Mouse (Mus musculus) lung, adult 2 months (tissue): ENCODE data around the gene Litaf. TPM values are rescaled to one million over a fixed set of nuclear protein-coding genes. Genes with fewer than 3 reads are reported as not detected.
"Not testable (repeated sequence)": the region's sequence is repeated elsewhere in the genome, so short reads cannot be mapped to it uniquely, and the experiment has no call there.

Source experiments
- DNase-seq: peaks from one replicate; pipeline ENCODE4 v3.0.0; 2022
- H3K4me1 ChIP-seq: fragments of 200-500 bp; 2 replicates; pipeline ENCODE4 v1.6.1; 2011; ENCODE audit warnings: low read length; ENCODE audit not compliant: control insufficient read depth, insufficient read depth
- H3K4me3 ChIP-seq: fragments of 200-500 bp; replicated peaks from 2 replicates; pipeline ENCODE3; 2011; ENCODE audit warnings: low read depth, mild to moderate bottlenecking, control low read depth, low read length; ENCODE audit errors: extremely low read depth
- CTCF ChIP-seq: fragments of 200-500 bp; IDR thresholded peaks from 2 replicates; pipeline ENCODE4 v1.5.1; 2011; ENCODE audit warnings: mild to moderate bottlenecking, low read length, control low read depth; ENCODE audit not compliant: insufficient read depth
- POLR2A ChIP-seq: fragments of 200-500 bp; IDR thresholded peaks from 2 replicates; pipeline ENCODE4 v1.6.1; 2011; ENCODE audit warnings: low read depth, mild to moderate bottlenecking, control low read depth, low read length, borderline replicate concordance; ENCODE audit errors: extremely low read depth
- WGBS: fragments of 180-500 bp; shearing (Covaris S2); methylation state at CpG from one replicate; pipeline ENCODE4 v1.1.7; 2018; 5-methylcytosine and 5-hydroxymethylcytosine counted together
- polyA plus RNA-seq: library from polyadenylated mRNA; depleted of rRNA; stranded (reverse); fragments of >200 nt; gene quantifications from 2 replicates; pipeline ENCODE4 v1.2.3, GENCODE M21; 2012

Litaf gene
- polyA plus RNA-seq, 1 experiment, result 215 TPM

DNA sequence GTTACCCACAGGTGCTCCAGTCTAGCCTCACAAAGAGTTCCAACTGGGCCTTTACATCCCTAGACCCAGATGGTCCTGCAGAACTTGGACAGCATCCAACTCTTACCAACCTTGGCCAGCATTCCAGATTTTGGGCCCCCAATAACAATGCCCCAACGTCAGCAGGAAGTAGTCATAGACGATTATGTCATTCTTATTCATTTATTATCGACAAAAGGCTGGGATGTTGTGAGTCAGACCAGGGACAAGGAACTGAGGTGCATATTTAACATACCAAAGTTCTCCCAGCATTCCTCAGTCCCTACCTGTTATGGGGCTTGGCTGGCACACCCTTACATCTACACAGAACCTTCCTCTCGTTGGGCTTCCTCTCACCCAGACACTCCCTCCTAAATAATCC, 49.6 kb downstream of the Litaf start:
- 28% methylated on average over 4 of the region's 4 CpGs for WGBS
- DNase-seq, result no peak
- no peak overlapping the region for H3K4me3 ChIP-seq

DNA sequence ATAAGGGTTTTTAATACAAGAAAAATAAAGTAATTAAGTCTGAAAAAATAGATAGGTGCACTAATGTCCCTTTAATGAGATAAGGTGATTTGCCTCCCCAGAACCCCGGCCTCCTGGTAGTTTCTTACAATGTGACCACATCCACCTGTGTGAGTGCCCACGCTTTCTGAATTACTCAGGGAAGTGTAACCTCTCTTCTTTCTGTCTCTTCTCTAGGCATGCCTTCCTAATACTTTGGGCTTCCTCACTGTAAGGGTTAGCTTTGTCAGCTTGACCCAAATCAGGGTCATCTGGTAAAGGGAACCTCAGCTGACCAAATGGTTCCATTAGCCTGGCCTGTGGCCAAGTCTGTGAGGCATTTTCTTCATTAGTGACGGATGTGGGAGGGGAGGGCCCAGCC, 51.5 kb downstream of the Litaf start:
- no peak overlapping the region for H3K4me3 ChIP-seq
- WGBS, result 79% methylated on average over 3 of the region's 3 CpGs
- TF ChIP-seq POLR2A (no peak), CTCF (no peak)
- H3K4me1 ChIP-seq, result peaks cover 8% of the 10 kb centered on the region
- DNase-seq, result no peak

More for the DNA sequence above, 49.6 kb downstream of the Litaf start:
- peaks cover 8% of the 10 kb centered on the region for H3K4me1 ChIP-seq
- no peak for TF ChIP-seq POLR2A
- no peak for TF ChIP-seq CTCF

DNA sequence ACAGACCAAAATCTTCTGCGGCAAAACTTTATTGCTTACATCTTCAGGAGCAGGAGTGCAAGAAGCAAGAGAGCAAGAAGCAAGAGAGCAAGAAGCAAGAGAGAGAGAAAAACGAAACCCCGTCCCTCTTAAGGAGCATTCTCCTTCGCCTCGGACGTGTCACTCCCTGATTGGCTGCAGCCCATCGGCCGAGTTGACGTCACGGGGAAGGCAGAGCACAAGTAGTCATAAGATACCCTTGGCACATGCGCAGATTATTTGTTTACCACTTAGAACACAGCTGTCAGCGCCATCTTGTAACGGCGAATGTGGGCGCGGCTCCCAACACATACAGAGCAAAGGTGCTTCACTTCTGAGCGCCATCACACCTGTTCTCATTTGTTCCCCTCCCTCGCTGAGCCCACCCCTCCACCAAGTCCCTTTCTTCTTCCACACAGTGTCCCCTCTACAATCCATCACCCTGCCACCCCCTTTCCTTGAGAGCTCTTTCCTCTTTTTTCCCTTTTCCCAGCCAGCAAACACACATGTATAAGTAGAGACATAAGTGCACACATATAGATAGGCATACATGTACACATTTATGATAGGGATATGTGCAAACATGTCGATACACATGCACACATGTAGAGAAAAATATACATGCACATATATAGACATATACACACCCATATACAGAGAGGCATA, 52.4 kb downstream of the Litaf start:
- WGBS, result 81% methylated on average over 15 of the region's 19 CpGs
- not testable (repeated sequence) for DNase-seq, H3K4me3 ChIP-seq
- peaks cover 14% of the 10 kb centered on the region for H3K4me1 ChIP-seq

DNA sequence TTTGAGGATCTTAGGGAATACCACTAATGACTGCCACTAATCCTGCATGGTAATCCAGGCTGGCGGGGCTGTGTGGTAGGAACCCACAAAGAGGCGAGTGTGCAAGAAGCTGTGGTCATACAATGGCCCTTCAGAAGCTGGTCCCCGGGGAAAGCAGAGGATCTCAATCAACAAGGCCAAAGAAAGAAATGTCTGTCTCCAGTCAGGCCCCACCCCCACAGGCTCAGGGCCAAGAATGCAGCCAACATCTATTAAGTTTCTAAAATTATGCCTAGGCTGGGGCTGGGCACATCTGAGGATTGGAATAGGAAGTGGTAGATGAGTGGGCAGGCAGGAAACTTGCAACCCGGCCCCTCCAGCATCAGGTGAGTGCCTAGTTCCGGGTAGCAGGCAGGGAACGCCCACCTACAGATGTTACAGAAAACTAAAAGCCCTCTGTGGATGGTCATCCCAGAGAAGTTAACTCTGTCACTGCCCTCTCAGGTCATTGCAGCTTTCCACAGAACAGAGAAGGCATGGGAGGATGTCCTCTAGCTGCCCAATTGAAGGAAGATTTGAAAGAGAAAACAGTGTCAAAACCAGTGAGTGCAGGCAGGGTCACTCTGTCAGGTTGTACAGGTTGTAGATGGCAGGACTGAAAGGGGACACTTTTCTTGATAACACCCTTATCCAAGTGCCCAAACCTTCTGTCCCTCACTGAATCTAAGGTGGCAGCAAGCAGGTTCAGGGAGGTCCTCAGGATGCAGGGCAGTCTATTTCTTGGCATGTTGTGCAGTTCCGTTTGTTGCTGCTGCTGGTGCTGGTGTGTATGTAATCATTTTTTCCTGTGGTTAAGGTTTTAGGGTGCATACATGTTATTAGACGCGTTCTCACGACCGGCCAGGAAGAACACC, 53.1 kb downstream of the Litaf start:
- peak; percentile 47 for DNase-seq
- WGBS, result 46% methylated on average over 11 of the region's 11 CpGs

DNA sequence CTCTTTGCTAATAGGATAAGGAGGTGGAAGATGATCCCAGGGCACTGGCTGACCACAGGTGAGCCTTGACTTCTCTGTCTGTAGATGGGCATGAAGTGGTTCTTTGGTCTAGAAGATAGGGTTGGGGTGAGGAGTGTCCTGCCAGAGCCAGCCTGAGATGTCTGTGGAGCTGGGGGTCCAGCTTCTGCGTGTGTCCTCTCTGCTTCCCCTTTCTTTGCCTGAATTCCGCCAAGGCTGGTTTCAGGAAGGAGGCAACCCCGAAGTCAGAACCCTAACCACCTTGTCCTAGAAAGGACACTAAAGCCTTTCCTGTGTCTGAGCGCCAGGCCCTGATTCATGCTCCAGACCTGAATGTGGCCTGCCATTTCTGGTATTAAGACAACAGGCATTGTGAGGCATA, 54.0 kb downstream of the Litaf start:
- DNase-seq, result no peak
- H3K4me1 ChIP-seq, result peaks cover 24% of the 10 kb centered on the region
- TF ChIP-seq POLR2A, result no peak
- no peak for TF ChIP-seq CTCF
- H3K4me3 ChIP-seq, result no peak overlapping the region
- WGBS, result 80% methylated on average over 4 of the region's 4 CpGs

More for the DNA sequence above, 53.1 kb downstream of the Litaf start:
- Histone ChIP-seq H3K4me3 (no peak overlapping the region), H3K4me1 (peaks cover 19% of the 10 kb centered on the region)
- TF ChIP-seq CTCF (no peak), POLR2A (no peak)

DNA sequence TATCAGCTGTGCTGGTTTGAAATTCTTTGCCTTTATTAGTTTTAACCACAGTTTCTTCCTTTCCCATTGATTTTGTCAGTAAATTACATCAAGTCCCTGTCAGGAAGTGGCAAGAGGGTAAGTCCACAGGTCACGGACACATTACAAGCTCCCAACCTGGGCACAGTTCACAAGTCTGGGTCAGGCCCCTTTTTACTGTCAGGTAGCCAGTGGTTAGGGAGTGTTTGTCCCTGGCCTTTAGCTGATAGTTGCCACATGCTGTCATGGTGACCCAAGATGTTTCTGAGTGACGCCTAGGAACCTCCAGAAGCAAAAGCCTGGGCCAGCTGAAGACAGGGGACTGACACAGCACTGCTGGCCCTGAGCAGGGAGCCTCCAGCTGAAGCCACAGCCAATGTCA, 54.8 kb downstream of the Litaf start:
- DNase-seq, result no peak
- WGBS, result 86% methylated on average over 2 of the region's 2 CpGs
- no peak for TF ChIP-seq POLR2A
- TF ChIP-seq CTCF, result no peak
- H3K4me1 ChIP-seq, result peaks cover 25% of the 10 kb centered on the region
- no peak overlapping the region for H3K4me3 ChIP-seq

DNA sequence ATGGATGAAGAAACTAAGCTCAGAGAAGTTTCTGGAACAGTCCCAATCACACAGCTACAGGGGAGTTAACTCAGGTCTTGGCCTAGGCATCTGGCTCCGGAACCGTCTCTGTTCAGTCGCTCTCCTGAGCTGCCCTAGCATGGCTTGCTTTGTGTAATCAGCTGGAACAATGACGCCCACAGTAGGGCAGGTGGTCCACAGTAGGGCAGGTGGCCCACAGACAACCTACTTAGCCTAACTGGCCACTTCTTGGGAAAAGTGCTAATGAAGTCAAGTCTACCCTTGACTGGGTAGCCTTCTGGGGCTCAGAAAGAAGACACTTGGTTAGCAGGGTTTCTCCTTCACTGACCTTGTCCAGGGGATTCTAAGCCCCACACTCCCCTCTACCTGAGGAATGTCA, 55.7 kb downstream of the Litaf start:
- TF ChIP-seq POLR2A (no peak), CTCF (no peak)
- WGBS, result 92% methylated on average over 4 of the region's 4 CpGs
- DNase-seq, result no peak
- Histone ChIP-seq H3K4me3 (no peak overlapping the region), H3K4me1 (peaks cover 29% of the 10 kb centered on the region)

DNA sequence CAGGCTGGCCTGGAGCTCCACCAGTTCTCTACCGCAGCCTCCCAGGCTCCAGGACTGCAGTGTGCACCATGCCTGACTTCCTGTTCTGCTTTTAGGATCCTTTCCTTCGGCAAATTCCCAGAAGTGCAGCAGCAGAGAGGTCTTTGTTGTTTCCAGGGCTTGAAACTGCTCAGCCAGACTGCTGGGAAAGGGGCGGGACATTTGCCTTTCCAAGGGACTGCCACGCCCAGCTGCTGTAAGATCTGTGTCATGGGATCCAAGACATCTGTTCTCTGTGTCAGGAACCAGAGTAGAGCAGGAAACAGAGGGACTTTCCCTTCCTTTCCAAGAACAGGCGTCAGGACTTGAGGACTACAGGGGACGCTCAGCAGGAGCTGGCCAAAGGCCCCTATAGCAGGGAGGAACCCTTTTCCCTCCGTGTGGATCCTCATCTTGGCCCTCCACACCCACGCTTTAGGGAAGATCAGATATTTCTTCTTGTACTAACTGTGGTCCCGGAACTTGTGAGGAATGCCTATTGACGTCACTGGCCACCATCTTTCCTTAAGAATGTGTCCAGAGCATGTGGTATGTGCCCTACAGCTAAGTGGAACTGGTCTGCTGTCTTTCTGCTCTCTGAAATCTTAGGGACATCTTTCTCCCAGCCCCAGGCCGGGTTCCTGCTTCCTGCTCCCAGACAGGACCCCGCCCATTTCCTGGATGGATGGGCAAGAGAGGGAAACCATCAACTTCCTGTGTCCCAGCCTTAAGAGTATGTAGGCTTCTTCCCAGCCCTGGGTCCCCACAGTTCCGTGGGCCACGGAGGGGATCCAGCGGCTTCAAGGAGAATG, 57.6 kb downstream of the Litaf start:
- WGBS, result 13% methylated on average over 15 of the region's 15 CpGs
- peak overlapping the region; percentile 45 for H3K4me3 ChIP-seq
- peak; percentile 69 for DNase-seq
- H3K4me1 ChIP-seq, result peaks cover 29% of the 10 kb centered on the region
- TF ChIP-seq CTCF, result no peak
- TF ChIP-seq POLR2A, result peak; percentile 37; the same call in 1 of the 2 replicates

DNA sequence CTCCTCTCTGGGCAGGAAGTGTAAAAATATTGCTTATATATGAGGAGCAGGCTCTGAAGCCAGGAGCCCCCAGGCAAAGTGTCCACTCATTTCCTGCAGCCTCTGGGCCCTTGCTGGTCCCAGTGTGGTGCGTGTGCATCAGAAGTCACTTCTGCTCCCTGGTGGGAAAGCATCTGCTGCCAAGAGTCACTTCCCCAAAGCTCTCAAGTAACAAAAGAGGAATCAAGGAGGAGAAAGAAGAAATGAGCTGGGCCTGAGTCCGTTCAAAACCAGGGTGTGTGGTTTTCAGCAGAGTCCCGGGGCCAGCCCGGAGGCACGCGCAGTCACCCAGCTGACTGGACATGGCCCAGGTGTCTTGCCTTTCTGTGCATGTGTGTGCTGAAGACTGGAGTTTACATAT, 59.9 kb downstream of the Litaf start:
- TF ChIP-seq CTCF (no peak), POLR2A (no peak)
- 54% methylated on average over 6 of the region's 6 CpGs for WGBS
- H3K4me3 ChIP-seq, result no peak overlapping the region
- no peak for DNase-seq
- H3K4me1 ChIP-seq, result peaks cover 26% of the 10 kb centered on the region; the same call in 1 of the 2 replicates
